Mouse (Mus musculus) forebrain, embryonic 15.5 days (tissue): ENCODE data around the gene Chfr. TPM values are rescaled to one million over a fixed set of nuclear protein-coding genes. Genes with fewer than 3 reads are reported as not detected.
"Not testable (repeated sequence)": the region's sequence is repeated elsewhere in the genome, so short reads cannot be mapped to it uniquely, and the experiment has no call there.

Experiments
- ATAC-seq: fragments of 200-750 bp; cut with Nextera tagmentation; replicated peaks from 2 replicates; pipeline ENCODE4 v1.8.0; 2017; ENCODE audit warnings: mild to moderate bottlenecking, moderate TSS enrichment, moderate library complexity
- H3K27ac ChIP-seq: fragments of 300-500 bp; sonication (generic); replicated peaks from 2 replicates; pipeline ENCODE4 v1.5.1; 2015; ENCODE audit warnings: mild to moderate bottlenecking, inconsistent platforms
- H3K27me3 ChIP-seq: fragments of 300-500 bp; sonication (generic); 2 replicates; pipeline ENCODE4 v1.6.1; 2015; ENCODE audit warnings: inconsistent platforms
- H3K36me3 ChIP-seq: fragments of 300-500 bp; sonication (generic); 2 replicates; pipeline ENCODE4 v1.6.1; 2015; ENCODE audit warnings: mild to moderate bottlenecking, inconsistent platforms
- H3K4me1 ChIP-seq: fragments of 300-500 bp; sonication (generic); 2 replicates; pipeline ENCODE4 v1.6.1; 2015; ENCODE audit warnings: inconsistent platforms
- H3K4me2 ChIP-seq: fragments of 300-500 bp; sonication (generic); replicated peaks from 2 replicates; pipeline ENCODE4 v1.6.1; 2015; ENCODE audit warnings: mild to moderate bottlenecking, inconsistent platforms
- H3K4me3 ChIP-seq: fragments of 300-500 bp; sonication (generic); 2 replicates; pipeline ENCODE4 v1.5.1; 2015; ENCODE audit warnings: mild to moderate bottlenecking, inconsistent platforms
- H3K9ac ChIP-seq: fragments of 300-500 bp; sonication (generic); replicated peaks from 2 replicates; pipeline ENCODE4 v1.6.1; 2015; ENCODE audit warnings: mild to moderate bottlenecking, inconsistent platforms
- H3K9me3 ChIP-seq: fragments of 300-500 bp; sonication (generic); 2 replicates; pipeline ENCODE4 v1.6.1; 2016; ENCODE audit warnings: inconsistent platforms
- WGBS: fragments of 180-500 bp; shearing (Covaris S2); methylation state at CpG from one replicate; pipeline ENCODE4 v1.1.7; 2015; ENCODE audit warnings: mixed read lengths; 5-methylcytosine and 5-hydroxymethylcytosine counted together
- polyA plus RNA-seq: library from polyadenylated mRNA; unstranded; fragments of >200 nt; fragmentation: Nextera tagmentation; extraction: Ambion mirVana; gene quantifications from 2 replicates; pipeline ENCODE4 v1.2.1, GENCODE M21; 2015

Gene Chfr
- polyA plus RNA-seq, 1 experiment from 2014 or later, result 86.9 TPM

DNA sequence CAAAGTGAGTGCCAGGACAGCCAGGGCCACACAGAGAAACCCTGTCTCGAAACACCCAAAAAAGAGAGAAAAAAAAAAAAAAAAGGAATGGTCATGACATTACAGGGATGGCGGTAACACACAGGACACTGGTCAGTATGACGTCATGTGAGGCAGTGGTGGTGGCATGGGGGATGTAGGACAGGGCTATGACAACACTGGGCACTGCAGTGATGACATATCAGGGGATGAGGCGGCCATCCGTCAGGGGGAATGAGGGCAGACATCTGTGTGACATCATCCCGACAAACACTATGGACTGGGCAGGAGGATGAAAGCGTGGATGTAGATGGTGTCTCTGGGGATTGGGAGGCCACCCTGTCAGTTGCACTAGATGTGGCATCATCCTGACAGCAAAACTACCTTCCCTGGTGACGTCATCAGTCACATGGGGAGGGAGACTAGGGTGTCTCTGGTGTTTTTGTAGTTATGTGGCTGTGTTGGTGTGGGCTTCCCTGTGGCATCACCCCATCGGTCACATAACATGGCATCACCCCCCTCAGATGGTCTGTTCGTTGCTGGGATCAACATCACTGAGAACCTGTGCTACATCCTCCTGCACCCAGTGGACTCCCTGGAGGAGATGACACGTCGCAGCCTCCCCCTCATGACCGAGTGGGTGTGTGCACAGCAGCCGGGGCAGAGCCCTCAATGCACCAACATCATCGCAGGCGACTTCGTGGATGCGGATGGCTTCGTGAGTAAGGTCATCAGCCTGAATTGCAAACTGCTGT, 32.6 kb upstream of the Chfr start:
- H3K27me3 ChIP-seq, result no peaks in the 10 kb centered on the region
- peaks cover 39% of the 10 kb centered on the region for H3K36me3 ChIP-seq
- H3K9me3 ChIP-seq, result no peaks in the 10 kb centered on the region
- H3K9ac ChIP-seq, result no peak overlapping the region
- H3K4me2 ChIP-seq, result no peak overlapping the region
- no peak overlapping the region for H3K27ac ChIP-seq
- H3K4me3 ChIP-seq, result no peak overlapping the region
- ATAC-seq, result no peak
- peaks cover 31% of the 10 kb centered on the region for H3K4me1 ChIP-seq
- 94% methylated on average over 19 of the region's 19 CpGs for WGBS

DNA sequence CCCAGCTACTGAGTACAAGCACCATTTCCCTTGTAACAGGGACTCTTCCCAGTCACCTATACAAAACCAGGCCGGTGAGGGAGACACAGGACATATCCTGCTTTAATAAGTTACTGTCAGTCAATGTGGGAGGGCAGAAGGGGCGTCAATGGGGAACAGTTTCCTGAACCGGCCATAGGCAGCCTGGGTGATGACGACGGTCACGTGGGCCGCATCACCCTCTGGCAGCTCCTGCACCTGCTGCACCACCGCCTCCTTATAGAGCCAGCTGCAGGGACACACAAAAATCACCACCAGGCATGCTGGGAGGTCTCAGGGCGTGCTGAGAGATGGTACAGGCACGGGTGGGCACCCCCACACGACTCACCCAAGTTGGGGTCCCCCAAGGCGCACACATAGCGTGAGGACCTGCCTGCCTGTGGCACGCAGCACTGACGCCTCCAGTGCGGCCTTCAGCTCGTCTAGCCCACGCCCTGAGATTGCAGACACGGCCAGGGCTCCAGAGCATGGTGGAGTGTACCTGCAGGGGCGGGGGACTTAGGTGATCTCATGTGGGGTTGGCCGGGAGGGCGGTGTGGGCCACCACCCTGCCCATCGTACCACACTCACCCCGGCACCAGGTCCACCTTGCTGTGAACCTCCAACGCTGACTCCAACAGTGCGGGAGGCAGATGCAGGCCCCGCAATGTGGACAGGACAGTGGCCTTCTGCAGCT, 31.6 kb upstream of the Chfr start:
- Histone ChIP-seq H3K4me3 (no peak overlapping the region), H3K27ac (no peak overlapping the region), H3K4me1 (peaks cover 31% of the 10 kb centered on the region), H3K9me3 (no peaks in the 10 kb centered on the region), H3K9ac (no peak overlapping the region), H3K4me2 (no peak overlapping the region), H3K27me3 (no peaks in the 10 kb centered on the region), H3K36me3 (peaks cover 39% of the 10 kb centered on the region)
- 96% methylated on average over 27 of the region's 27 CpGs for WGBS
- no peak for ATAC-seq

DNA sequence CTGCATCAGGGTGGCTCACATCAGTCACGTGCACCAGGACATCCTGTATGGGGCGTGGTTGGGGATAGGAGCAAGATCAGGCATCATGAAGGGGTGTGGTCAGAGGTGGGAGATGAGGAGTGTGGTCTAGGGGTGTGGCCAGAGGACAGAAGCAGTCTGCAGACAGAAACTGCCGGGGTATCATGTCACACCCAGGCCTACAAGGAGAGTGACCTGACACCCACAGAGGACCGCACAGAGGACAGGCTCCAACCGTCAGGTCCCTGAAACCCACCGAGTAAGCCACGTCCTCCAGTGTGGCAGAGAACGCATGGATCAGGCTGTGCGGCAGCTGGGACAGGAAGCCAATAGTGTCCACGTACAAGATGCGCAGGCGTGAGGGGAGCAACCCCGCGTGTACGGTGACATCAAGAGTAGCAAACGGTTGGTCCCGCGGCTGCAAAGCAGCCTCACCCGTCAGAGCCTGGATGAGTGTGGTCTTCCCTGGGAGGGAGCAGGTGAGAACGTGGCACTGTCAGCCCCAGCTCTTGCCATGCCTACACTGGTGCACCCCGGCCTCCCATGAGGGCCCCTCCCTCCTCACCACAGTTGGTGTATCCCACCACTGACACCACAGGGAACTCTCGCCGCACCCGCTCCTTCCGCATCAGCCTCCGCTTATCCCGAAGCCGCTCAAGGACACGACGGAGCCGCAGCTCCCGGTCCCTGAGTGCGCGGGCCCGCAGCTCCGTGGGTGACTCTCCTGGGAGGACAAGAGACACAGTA, 30.8 kb upstream of the Chfr start:
- H3K9ac ChIP-seq, result no peak overlapping the region

DNA sequence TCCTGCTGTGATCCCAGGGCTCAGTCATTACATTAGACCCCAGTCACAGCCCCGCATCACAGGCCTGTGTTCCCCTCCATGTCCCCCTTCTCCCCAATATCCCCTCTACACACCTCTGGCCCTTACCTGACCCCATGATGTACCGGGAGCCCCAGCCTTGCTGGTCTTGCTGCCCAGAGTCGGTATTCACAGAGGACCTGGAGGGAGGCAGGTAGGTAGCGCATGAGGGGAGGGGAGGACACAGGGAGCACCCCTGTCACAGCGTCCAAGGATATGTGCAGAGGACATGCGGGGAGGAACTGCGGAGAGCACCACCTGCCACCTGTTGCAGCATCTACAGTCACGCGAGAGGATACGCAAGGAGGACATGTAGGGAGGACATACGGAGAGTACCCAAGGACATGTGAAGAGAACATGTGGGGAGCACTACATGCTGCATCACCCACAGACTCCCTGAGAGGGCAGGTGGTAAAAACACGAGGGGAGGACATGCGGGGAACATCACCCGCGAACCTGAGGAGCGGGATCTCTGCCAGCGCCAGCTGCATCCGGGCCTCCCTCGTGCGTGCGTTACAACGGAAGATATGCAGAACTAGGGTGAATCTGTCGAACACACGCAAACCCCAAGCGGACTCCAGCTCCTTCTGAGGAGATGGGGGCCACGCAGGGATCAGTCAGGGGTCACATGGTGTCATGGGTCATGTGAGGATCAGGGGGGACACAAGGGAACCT, 29.3 kb upstream of the Chfr start:
- Histone ChIP-seq H3K4me1 (peaks cover 26% of the 10 kb centered on the region), H3K36me3 (peaks cover 39% of the 10 kb centered on the region), H3K27ac (no peak overlapping the region), H3K4me2 (peak overlapping the region; percentile 95), H3K9me3 (no peaks in the 10 kb centered on the region), H3K27me3 (no peaks in the 10 kb centered on the region), H3K4me3 (peak overlapping the region; percentile 97), H3K9ac (0 out of 2 replicates have a peak overlapping the region, but pooled peaks have one; percentile 77)
- 94% methylated on average over 26 of the region's 26 CpGs for WGBS
- ATAC-seq, result no peak

More for the DNA sequence above, 30.8 kb upstream of the Chfr start:
- no peak overlapping the region for H3K4me2 ChIP-seq
- WGBS, result 96% methylated on average over 36 of the region's 36 CpGs
- no peaks in the 10 kb centered on the region for H3K9me3 ChIP-seq
- H3K36me3 ChIP-seq, result peaks cover 39% of the 10 kb centered on the region
- H3K4me3 ChIP-seq, result no peak overlapping the region
- ATAC-seq, result no peak
- H3K4me1 ChIP-seq, result peaks cover 31% of the 10 kb centered on the region
- H3K27ac ChIP-seq, result no peak overlapping the region
- H3K27me3 ChIP-seq, result no peaks in the 10 kb centered on the region

DNA sequence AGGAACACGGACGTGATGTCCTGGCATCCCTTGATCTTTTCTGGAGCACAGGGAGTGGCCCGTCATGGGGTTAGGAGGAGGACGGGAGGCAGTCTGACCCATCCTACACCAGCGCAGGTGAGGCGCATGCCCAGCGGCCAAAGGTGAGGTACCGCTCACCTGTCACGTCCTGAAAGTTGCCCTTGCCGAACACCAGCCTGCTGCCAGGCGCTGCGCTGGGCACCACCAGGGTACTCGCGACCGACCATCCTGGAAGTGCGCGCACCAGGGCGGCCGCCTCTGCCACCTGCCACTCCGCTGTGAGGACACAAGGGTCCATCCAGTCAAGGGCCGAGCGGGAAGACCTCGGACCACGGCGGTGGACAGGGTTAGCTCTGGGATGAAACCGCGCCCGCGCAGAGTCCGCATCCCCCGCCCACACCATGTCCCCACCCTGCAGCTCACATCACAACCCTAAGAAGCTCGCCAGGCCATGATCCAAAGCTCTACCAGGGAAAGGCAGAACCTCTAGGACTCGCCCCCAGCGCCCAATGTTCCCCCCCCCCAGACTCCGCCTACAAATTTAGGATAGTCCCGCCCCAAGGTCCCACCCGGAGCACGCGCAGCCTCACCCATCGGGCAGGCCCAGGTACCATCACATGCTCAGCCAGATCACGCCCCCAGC, 28.6 kb upstream of the Chfr start:
- peaks cover 19% of the 10 kb centered on the region for H3K4me1 ChIP-seq
- H3K27ac ChIP-seq, result peak overlapping the region; percentile 98
- peak overlapping the region; percentile 95 for H3K4me2 ChIP-seq
- 13% methylated on average over 41 of the region's 41 CpGs for WGBS
- no peaks in the 10 kb centered on the region for H3K9me3 ChIP-seq
- ATAC-seq, result peak; percentile 6
- H3K36me3 ChIP-seq, result peaks cover 42% of the 10 kb centered on the region
- no peaks in the 10 kb centered on the region for H3K27me3 ChIP-seq
- H3K9ac ChIP-seq, result peak overlapping the region; percentile 77
- H3K4me3 ChIP-seq, result peak overlapping the region; percentile 97

DNA sequence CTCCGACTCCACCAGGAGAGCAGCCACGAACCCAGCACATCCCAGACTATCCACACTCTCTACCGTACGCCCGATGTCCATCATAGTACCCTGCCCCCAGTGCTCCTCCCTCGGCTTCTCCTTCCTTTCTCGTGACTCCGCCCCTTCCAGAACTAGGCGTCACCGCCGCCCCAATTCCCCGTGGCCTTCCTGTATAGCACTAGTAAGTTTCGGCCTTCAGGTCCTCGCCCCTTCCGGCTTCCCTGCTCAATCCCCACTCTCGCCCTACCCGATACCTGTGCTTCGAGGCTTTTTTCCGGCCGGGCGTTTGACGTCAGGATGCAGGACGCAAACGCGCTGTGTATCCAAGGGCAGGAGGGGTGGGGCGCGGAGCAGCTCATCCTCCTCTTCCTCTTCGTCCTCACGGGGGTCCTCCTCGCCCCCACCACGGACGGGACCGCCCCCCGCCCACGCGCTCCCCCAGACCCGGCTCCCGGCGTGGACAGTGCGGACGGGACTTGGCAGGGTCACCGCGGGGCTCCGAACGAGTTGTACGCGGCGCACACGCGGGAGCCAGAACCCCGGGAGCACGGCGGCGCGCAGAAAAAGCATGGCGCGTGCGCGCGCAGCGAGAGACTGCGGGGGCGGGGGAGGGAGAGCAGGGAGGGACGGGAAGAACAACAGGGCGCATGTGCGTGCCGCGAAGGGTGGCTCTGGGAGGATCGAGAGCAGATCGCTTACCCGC, 27.9 kb upstream of the Chfr start, which contains the start of gene Gtpbp6:
Gene Gtpbp6 (minus strand): TSS at position 617 of the 724 bp plus-strand sequence.
- peak within 1 kb of the TSS; percentile 97 for H3K4me3 ChIP-seq
- peak; percentile 78 for ATAC-seq
- peaks cover 43% of the 10 kb centered on the region for H3K36me3 ChIP-seq
- H3K9ac ChIP-seq, result peak within 1 kb of the TSS; percentile 77
- no peaks in the 10 kb centered on the region for H3K27me3 ChIP-seq
- H3K4me2 ChIP-seq, result peak within 1 kb of the TSS; percentile 95
- under 1% methylated on average over 71 of the region's 71 CpGs for WGBS
- peaks cover 17% of the 10 kb centered on the region for H3K4me1 ChIP-seq
- H3K27ac ChIP-seq, result peak within 1 kb of the TSS; percentile 98
- no peaks in the 10 kb centered on the region for H3K9me3 ChIP-seq

DNA sequence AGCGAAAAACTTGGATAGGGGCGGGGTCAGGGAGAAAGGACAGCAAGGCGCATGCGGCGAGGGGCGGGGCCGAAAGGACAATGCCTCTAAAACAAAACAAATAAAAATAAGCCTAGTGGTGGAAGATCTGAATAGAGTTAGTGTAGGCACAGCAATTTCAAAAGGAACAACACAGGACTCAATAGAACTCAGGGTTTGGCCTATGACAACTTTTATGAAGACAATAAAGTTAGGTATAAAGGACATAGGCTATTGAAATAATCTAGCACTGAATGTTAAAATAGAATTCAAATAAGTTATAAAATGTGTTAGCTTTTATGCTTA, 27.4 kb upstream of the Chfr start:
- no peaks in the 10 kb centered on the region for H3K9me3 ChIP-seq
- H3K9ac ChIP-seq, result peak overlapping the region; percentile 77; the same call in 1 of the 2 replicates
- peaks cover 43% of the 10 kb centered on the region for H3K36me3 ChIP-seq
- H3K27ac ChIP-seq, result peak overlapping the region; percentile 98
- no peak for ATAC-seq
- peak overlapping the region; percentile 95 for H3K4me2 ChIP-seq
- H3K27me3 ChIP-seq, result no peaks in the 10 kb centered on the region
- peak overlapping the region; percentile 97 for H3K4me3 ChIP-seq
- WGBS, result 0% methylated on average over 7 of the region's 7 CpGs
- peaks cover 17% of the 10 kb centered on the region for H3K4me1 ChIP-seq

DNA sequence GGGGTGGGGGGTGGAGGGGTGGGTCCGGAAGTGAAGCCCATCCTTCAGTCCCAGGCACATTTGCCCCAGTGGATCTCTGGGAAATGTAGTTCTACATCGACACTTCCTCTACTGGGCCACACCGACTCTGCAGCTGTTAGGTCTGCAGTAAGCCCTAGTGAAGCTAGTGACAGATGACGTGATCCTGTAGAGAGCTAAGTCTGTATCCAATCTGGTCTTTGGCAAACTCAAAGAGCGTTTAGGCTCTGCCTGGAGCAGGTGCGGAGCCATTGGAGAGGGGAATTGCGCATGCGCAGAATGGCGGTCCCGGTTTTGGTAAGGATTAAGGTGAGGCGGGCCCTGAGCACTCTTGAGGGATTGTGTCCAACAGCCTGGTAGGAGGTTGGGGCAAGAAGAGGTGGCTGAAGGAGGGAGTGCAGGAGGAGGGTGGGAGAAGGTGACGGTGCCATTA, 25.6 kb upstream of the Chfr start, which contains the start of gene Zfp605:
Gene Zfp605 (plus strand): TSS at position 102 of the 451 bp plus-strand sequence.
- no peaks in the 10 kb centered on the region for H3K27me3 ChIP-seq
- peak within 1 kb of the TSS; percentile 69 for H3K9ac ChIP-seq
- peak within 1 kb of the TSS; percentile 64 for H3K4me3 ChIP-seq
- H3K9me3 ChIP-seq, result no peaks in the 10 kb centered on the region
- peaks cover 17% of the 10 kb centered on the region for H3K4me1 ChIP-seq
- 0% methylated on average over 12 of the region's 12 CpGs for WGBS
- peak within 1 kb of the TSS; percentile 98 for H3K27ac ChIP-seq
- peak within 1 kb of the TSS; percentile 62 for H3K4me2 ChIP-seq
- peaks cover 38% of the 10 kb centered on the region for H3K36me3 ChIP-seq
- peak; percentile 76 for ATAC-seq

DNA sequence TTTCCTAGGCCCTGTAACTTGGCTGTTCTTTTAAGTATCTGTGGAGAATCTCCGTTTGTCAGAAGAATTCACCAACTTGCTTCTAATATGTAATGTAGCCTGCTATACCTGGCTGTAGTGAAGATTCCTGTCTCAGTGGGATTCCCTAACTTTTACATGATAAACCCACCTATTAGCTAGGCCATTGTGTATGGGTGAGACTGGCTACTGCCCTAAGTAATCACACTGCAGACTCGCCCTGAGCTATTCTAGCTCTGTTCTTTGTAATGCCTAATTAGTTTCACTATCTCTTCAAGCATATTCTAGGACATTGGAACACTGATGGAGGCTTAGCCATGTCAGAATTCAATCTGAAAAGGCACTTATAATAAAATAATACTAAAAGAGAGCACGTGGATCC, 13.3 kb upstream of the Chfr start:
- peaks cover 71% of the 10 kb centered on the region for H3K36me3 ChIP-seq
- 89% methylated on average over 3 of the region's 3 CpGs for WGBS
- ATAC-seq, H3K27ac ChIP-seq, H3K4me1 ChIP-seq, H3K27me3 ChIP-seq, H3K4me2 ChIP-seq, H3K9me3 ChIP-seq, H3K4me3 ChIP-seq, H3K9ac ChIP-seq: not testable (repeated sequence)

DNA sequence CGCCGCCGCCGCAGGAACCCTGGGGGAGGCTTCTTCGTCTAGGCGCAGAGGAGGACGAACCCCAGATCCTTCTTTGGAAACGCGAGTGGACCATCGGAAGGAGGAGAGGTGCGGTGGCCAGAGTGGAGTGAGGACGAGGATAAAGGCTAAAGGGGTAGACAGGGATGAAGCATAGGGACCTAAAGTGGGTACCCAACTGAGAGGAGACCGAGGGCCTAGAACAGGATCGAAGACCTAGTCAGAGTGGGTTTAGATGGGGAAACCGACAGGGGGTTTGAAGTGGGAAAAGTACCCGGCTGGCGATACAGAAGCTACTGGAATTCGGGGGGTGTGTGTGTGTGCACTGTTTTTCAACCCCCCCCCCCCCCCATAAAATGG, 434 bp downstream of the Chfr start:
- peak overlapping the region; percentile 77 for H3K4me3 ChIP-seq
- H3K9me3 ChIP-seq, result no peaks in the 10 kb centered on the region
- peak overlapping the region; percentile 77 for H3K27ac ChIP-seq
- peaks cover 16% of the 10 kb centered on the region; the same call in 1 of the 2 replicates for H3K36me3 ChIP-seq
- no peaks in the 10 kb centered on the region for H3K27me3 ChIP-seq
- H3K4me1 ChIP-seq, result peaks cover 14% of the 10 kb centered on the region
- H3K4me2 ChIP-seq, result peak overlapping the region; percentile 61
- peak; percentile 59 for ATAC-seq
- H3K9ac ChIP-seq, result peak overlapping the region; percentile 79
- 6% methylated on average over 18 of the region's 18 CpGs for WGBS
